Mouse (Mus musculus): Measurements from ENCODE around the gene Rgl2.
"Not testable (repeated sequence)": the region's sequence is repeated elsewhere in the genome, so short reads cannot be mapped to it uniquely, and the experiment has no call there.

Rgl2 gene

GRCm38 (mm10) chr17:33929371-33930279 lies at the start of gene Rgl2:
Gene Rgl2, plus strand, starts transcription at chr17:33929543.
- DNase-seq: peak; percentile 98

DNA sequence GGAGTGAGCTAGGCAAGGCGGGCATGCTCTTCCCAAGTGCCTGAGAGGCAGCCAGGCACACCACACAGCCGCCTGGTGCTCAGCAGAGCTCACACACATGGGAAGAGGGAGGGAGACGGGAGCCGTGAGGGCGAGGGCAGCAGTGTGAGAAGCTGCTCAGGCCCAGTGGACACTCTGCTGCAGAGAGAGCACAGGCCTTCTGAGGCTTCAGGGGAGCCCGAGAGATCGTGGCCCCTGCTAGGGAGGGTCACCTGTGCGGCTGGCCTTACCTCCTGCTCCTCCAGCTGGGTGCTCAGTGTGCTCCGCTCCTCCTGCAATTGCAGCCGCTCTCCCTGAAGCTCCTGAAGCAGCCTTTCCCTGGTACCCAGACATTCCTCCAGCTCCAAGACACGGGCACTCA lies 45.0 kb upstream of the Rgl2 start:
- not testable (repeated sequence) for DNase-seq

DNA sequence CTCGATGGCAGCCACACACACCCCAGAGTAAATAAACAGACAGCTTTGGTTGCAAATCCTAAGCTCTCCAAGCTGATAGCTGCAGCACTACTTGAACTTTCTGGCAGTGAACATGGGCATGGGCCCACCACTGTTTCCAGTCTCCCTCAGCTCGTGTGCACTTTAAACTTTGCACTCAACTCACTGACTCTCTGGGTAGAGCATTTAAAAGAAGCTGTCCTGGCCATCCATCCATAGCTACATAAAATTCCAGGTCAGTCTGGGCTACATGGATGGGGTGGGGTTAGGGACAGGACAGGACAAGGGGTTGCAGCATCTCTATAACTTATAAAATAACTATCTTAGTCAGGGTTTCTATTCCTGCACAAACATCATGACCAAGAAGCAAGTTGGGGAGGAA lies 41.5 kb upstream of the Rgl2 start:
- not testable (repeated sequence) for DNase-seq

DNA sequence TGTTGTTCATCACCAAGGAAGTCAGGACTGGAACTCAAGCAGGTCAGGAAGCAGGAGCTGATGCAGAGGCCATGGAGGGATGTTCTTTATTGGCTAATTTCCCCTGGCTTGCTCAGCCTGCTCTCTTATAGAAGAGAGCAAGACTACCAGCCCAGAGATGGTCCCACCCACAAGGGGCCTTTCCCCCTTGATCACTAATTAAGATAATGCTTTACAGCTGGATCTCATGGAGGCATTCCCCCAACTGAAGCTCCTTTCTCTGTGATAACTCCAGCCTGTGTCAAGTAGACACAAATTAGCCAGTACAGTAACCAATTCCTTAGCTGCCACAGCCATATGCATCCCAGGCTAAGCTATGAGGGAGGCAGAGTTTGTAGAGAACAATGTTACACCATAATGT lies 41.1 kb upstream of the Rgl2 start:
- not testable (repeated sequence) for DNase-seq

GRCm38 (mm10) chr17:33889941-33890532 lies 39.3 kb upstream of the Rgl2 start:
- DNase-seq: peak; percentile 17

GRCm38 (mm10) chr17:33890533-33891059 lies 38.7 kb upstream of the Rgl2 start, which contains the start of gene Kifc1:
Gene Kifc1, minus strand, starts transcription at chr17:33890661.
- peak; percentile 99 for DNase-seq

- no peak for DNase-seq
Observed at GRCm38 (mm10) chr17:33891357-33891756, 38.0 kb upstream of the Rgl2 start.

DNA sequence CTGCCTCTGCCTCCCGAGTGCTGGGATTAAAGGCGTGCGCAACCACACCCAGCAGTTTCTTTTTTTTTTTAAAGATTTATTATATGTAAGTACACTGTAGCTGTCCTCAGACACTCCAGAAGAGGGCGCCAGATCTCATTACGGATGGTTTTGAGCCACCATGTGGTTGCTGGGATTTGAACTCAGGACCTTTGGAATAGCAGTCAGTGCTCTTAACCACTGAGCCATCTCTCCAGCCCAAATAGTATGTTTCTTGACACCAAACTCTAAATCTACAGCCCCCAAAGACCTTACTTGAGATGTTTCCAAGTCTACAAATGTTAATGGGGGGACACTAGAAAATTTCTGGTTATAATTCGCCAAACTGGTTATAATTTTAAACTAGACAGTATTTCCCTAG lies 37.5 kb upstream of the Rgl2 start:
- DNase-seq: not testable (repeated sequence)

DNA sequence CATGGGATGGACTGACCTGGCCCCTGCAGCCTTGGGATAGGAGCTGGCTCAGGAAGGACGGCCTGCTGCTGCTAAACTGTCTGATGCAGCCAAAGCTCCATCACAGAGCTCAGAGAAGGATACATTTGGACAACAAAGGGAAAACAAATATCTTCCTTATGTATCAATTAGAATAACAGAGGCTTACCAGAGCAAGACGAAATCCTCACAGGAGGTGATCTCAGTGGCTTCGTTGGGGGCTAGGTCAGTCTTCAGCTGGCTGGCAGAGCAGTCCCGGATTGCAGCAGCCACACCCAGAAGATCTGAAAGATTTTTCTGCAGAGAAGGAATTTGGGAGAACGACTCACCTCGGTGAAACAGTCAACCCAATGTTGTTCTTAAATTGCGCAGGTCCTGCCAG lies 36.9 kb upstream of the Rgl2 start:
- no peak for DNase-seq

- DNase-seq: not testable (repeated sequence)
Observed at GRCm38 (mm10) chr17:33893011-33893410, 36.3 kb upstream of the Rgl2 start.

GRCm38 (mm10) chr17:33897114-33897794 lies 32.1 kb upstream of the Rgl2 start:
- peak; percentile 53 for DNase-seq

DNA sequence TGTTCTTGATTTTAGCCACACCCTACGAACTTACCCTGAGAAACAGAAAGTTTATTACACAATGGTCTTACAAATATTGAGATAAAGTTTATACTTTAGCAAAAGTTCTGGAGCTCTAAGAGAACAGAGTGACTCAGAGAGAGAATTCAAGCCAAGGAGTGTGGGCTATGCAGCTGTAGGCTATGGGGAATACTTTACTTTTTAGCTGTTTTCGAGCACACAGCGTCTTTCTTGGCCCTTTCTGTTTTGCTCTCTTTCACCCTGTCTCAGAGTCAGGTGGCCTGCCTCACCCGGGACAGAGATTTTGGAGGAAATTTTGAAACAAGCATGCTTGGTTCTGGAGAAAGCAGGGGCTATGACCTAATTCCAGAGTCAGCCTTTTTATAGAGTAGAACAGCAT lies 31.1 kb upstream of the Rgl2 start:
- not testable (repeated sequence) for DNase-seq

DNA sequence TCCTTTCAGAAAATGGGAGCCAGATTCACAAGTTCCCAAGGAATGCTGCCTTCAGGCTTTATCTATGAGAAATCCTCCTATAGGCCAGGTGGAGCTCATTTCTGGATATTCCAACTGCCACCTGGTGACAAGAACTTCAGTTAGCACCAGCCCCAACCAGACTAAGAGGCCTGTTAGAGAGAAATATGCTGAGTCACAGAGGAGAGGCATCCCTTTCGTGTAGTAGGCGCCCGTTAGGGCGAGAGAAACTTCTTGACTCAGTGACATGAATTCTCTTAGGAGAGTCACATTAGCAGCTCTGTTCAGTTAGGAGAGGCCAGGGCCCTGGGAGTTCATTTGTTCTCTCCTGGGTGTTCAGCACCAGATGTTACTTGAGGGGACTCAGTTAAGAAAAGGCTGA lies 29.7 kb upstream of the Rgl2 start:
- DNase-seq: no peak

GRCm38 (mm10) chr17:33900281-33900988 lies 28.9 kb upstream of the Rgl2 start:
- DNase-seq: no peak

- no peak for DNase-seq
Observed at GRCm38 (mm10) chr17:33900989-33901314, 28.4 kb upstream of the Rgl2 start.

DNA sequence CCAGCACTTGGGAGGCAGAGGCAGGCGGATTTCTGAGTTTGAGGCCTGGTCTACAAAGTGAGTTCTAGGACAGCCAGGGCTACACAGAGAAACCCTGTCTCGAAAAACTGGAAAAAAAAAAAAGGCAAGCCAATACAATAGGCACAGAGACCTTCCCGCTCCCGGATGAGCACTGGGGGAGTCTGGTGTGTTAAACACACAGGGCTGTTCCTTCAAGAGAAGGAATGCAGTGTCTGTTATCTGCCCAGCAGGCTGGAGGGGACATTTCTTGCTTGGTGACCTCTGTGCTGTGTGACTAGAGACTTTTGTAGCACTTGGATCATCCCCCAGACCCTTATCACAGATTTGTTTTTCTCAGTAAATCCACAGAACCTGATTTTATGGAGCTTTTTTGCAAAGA lies 27.7 kb upstream of the Rgl2 start:
- DNase-seq: no peak

GRCm38 (mm10) chr17:33902079-33902478 lies 27.3 kb upstream of the Rgl2 start:
- DNase-seq: no peak

- no peak for DNase-seq
Observed at GRCm38 (mm10) chr17:33902491-33902890, 26.9 kb upstream of the Rgl2 start.

GRCm38 (mm10) chr17:33903911-33904651 lies 25.3 kb upstream of the Rgl2 start:
- DNase-seq: not testable (repeated sequence)

GRCm38 (mm10) chr17:33904835-33905234 lies 24.5 kb upstream of the Rgl2 start, which contains the start of gene Platr17:
Gene Platr17, plus strand, starts transcription at chr17:33905135.
- not testable (repeated sequence) for DNase-seq

DNA sequence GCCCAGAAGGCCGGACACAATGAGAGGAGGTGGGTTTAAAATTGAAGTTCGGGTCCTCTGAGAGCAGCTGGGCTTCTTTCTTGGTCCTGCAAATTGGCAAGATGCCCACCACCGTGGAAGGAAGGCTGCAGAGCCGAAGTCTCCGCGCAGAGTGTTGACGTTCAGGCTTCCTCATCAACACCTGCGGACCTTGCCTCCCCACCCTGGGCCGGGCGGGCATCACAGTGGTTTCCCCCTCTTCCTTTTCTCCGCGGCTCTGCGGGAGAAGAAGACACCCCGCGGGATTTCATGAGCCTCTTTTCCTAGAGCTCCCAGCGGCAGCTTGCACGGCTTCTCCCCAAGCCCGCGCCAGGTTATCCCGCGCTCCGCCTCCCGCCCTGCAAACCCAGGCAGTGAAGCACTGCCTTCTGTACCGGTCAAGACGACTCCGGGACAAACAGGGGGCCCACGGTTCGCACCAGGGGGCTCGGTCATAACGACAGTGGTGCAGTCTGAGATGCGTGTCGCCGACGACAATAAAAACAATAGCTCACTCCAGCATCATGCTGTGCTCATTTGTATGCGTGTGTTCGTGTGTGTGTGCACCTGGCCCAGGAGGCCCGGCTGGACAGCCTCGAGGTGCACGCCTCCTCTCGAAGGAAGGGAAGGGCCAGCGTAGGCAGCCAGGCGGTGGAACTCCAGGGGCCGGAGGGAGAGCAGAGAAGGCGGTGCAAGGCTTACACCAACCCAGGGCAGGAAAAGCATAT lies 20.8 kb upstream of the Rgl2 start:
- DNase-seq: peak; percentile 59
